Mouse (Mus musculus) mesoderm, embryonic 11.5 days (tissue): ENCODE results near the gene Fibp.

Source experiments
- DNase-seq: peaks from one replicate; pipeline ENCODE4 v3.0.0-alpha.2; 2012; ENCODE audit warnings: low read depth, low spot score

Fibp gene

GRCm38 (mm10) chr19:5463791-5464562 is 3.6 kb downstream of the Fibp start:
- peak; percentile 88 for DNase-seq

GRCm38 (mm10) chr19:5465037-5465436 is 4.6 kb downstream of the Fibp start:
- DNase-seq: no peak

DNA sequence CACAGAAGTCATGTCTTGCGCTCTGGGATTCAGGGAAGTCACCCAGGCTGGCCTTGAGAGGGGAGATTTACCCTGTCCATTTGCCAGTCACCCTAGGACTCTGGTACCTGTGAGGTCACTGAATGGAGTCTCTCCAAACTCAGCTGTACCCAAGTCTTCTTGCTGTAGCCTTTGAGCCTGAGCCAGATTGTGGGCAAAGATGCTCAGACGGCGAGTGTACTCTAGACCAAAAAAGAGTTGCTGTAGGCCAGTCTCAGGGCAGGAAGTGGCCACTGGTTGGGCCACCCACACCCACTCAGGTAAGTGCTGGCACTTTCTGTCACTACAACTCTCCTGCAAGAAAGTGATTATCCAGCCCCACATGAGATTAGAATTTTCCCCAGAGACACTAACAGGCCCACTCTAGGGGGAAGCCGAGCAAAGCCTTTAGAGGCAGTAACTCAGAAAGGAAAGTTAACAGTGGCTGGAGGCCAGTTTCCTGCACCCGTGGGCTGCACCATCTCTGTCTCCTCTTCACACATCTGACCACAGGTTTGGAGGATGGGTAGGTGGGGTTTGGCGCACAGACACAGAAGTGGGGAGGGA is 6.6 kb downstream of the Fibp start:
- no peak for DNase-seq

DNA sequence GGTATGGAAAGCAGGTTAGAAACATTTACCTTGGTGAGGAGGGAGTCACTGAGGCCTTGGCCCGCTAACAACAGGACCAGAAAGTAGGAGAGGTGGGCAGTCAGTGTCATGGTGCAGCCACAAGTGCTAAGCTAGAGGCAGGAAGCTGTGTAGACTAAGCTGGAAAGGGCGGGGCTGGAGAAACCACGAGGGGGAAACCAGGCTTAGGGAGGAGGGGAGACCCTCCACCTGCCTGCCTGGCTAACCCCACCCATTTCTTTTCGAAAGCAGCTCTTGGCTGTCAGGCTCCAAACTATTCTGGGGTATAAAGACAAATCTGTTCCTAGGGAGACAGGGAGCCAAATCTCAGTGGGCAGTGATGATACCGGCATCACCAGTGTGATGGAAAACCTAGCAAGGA is 8.0 kb downstream of the Fibp start, which contains the start of gene Ctsw:
Gene Ctsw (minus strand): TSS at position 134 of the 400 bp plus-strand sequence.
- DNase-seq: no peak

GRCm38 (mm10) chr19:5471846-5472245 is 11.4 kb downstream of the Fibp start:
- DNase-seq: peak; percentile 12

GRCm38 (mm10) chr19:5472857-5473256 is 12.4 kb downstream of the Fibp start:
- no peak for DNase-seq

DNA sequence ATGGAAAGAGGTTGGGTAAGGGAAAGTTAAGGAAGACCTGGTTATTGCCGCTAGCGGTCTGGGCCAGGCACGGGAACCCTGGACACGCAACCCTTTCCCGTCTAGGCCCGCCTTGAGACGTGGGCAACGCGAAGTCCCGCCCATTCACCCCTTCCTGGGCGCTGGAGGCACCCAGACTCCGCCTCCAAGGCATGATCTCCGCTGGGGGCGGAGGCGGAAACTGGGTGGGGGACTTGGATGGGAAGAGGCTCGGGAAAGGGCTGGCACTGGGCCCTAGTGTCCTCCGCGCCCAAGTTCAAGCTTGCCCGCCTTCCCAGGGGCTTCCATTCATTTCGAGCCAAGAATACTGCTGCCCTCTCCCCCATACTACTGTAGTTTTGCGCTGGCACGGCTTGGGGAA is 13.3 kb downstream of the Fibp start, which contains the start of gene Efemp2:
Gene Efemp2 (plus strand): TSS at position 235 of the 400 bp plus-strand sequence.
- peak; percentile 76 for DNase-seq

GRCm38 (mm10) chr19:5474281-5475068 is 14.1 kb downstream of the Fibp start:
- DNase-seq: peak; percentile 23

- DNase-seq: no peak
These were observed 14.8 kb downstream of the Fibp start for GRCm38 (mm10) chr19:5475069-5475714.

- DNase-seq: no peak
These were observed 16.7 kb downstream of the Fibp start for GRCm38 (mm10) chr19:5477004-5477667.

GRCm38 (mm10) chr19:5477668-5478300 is 17.4 kb downstream of the Fibp start:
- DNase-seq: no peak

DNA sequence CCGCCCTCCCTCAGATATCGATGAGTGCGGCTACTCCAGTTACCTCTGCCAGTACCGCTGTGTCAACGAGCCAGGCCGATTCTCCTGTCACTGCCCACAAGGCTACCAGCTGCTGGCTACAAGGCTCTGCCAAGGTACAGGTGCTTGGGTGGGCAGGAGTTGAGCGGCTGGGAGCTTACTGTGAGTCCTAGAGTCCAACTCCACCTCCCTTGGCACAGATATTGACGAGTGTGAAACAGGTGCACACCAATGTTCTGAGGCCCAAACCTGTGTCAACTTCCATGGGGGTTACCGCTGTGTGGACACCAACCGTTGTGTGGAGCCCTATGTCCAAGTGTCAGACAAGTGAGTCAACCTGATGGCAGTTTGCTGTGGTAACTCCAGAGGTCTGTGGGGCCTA is 19.6 kb downstream of the Fibp start:
- DNase-seq: no peak

GRCm38 (mm10) chr19:5481398-5481797 is 21.0 kb downstream of the Fibp start:
- DNase-seq: no peak

DNA sequence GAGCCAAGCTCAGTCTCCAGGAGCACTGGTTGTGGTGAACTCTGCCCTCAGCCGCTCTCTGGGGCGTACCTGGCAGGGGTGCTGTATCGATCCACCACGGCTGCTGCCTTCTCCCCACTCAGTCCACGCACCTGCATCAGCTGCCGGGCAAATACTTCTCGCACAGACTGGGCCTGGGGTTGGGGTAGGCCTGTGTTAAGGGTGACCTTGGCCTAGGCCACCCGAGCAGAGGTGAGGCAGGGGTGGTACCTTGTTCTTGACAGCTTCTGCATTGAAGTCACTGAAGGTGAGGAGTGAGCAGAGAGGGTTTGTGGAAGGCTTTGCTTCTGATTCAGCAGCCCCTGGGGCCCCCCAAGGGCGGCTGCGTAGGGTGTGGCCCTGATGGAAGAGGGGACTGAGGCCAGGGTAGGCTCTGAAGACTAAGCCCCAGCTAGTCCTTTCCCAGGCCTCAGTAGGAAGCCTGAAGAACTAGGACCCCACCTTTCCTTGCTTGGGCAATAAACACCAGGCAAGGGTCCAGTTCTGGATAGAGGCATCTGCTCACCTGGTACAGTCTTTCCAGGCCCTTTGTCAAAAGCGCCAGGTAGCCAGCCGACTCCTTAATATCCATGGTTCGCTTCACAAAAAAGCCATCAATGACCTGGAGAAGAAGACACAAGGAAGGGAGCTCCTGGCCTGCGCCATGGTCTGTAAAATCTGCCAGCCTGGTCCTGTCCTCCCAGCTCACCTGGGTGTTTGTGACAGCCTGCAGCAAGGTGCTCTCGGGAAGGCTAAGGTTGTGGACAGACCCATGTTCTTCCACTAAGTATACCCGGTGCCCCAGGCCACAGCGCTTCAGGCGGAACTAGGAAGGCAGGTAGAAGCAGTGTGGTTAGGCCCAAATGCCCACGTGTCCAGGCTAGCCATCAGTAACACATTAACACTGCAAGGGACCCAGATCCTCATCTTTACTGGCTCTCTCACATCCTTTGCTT is 23.3 kb downstream of the Fibp start:
- DNase-seq: no peak

- no peak for DNase-seq
These were observed 24.1 kb downstream of the Fibp start for GRCm38 (mm10) chr19:5484496-5484895.

- DNase-seq: no peak
These were observed 25.0 kb downstream of the Fibp start for GRCm38 (mm10) chr19:5485371-5485770.

GRCm38 (mm10) chr19:5485821-5486220 is 25.4 kb downstream of the Fibp start:
- no peak for DNase-seq

GRCm38 (mm10) chr19:5486286-5486685 is 25.9 kb downstream of the Fibp start:
- DNase-seq: no peak

- no peak for DNase-seq
These were observed 26.4 kb downstream of the Fibp start for GRCm38 (mm10) chr19:5486771-5487170.
